Comparison of ENCODE assay signal across 8 mouse cellular contexts in the genomic region with DNA sequence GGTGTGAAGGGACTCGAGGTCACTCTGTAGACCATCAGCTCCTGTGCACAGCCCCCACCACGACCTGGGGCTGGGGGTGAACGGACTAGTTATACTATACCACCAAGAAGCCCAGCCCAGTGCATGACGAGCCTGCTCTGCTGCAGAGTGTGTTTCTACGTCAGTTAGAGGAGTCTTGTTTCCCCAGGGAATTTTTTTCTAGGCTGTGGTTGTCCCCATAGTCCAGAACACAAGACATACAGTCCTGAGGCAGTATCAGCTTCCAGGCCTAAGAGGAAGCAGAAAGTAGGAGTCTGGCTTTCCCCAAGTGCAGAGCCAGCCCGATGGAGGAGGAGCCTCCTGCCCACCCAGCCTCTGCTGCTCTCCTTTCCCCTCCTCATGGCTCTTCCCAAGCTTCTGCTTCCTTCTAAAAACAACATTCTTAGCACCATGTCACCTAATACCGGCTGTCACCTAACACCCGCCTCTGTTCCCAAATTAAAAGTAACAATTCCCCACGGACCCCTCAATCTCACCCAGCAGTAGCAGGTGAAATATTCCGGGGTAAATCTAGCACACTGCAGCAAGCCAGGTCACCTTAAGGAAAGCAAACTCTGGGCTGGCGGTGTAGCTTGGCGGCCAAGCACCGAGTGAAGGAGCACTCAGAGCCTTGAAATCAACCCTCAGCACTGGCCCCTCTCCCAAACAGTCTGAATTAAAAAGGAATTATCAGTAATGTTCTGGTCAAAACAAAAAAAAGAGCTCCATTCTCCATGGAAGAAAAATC. TPM values are rescaled to one million over a fixed set of nuclear protein-coding genes. Genes with fewer than 3 reads are reported as not detected.
DNase-seq lines count a peak whose midpoint lies in the region; ATAC-seq and TF ChIP-seq lines count a peak whose summit lies in the region.

No protein-coding gene starts in this region.

- DNase-seq in kidney, adult 8-10 months, result no peak
- no peak for DNase-seq in layer of hippocampus, postnatal 36 days
- no peak for DNase-seq in spleen, adult 12 weeks (ENCODE audit: low spot score)
- no peak for DNase-seq in thymus, postnatal 10 days (ENCODE audit: low spot score in 2 of 2)

- ATAC-seq in kidney, embryonic 15.5 days (replicated peaks; ENCODE audit: low FRiP score), result peak; percentile 83
- ATAC-seq in embryonic facial prominence, embryonic 13.5 days (ENCODE audit: insufficient number of reproducible peaks, insufficient read depth, low FRiP score, low TSS enrichment, low read depth), result peak; percentile 63; the same call in 1 of the 2 replicates
- peak; percentile 79 for ATAC-seq in limb, embryonic 13.5 days (ENCODE audit: low FRiP score, low read depth)

- peak overlapping the region; percentile 83 for H3K27ac ChIP-seq in kidney, embryonic 15.5 days
- H3K27ac ChIP-seq in ES-Bruce4 (ENCODE audit: insufficient read depth, low read length), result no peak overlapping the region
- H3K27ac ChIP-seq in embryonic facial prominence, embryonic 13.5 days, result peak overlapping the region; percentile 22; the same call in 1 of the 2 replicates
- peak overlapping the region; percentile 22; the same call in 1 of the 2 replicates for H3K27ac ChIP-seq in limb, embryonic 13.5 days

- TF ChIP-seq EP300 in ES-Bruce4 (IDR thresholded peaks at IDR 0.05; ENCODE audit: insufficient read depth, low read depth, low read length), result no peak

- no peaks in the 10 kb centered on the region for H3K36me3 ChIP-seq in kidney, embryonic 15.5 days
- H3K36me3 ChIP-seq in ES-Bruce4 (ENCODE audit: control insufficient read depth, insufficient read depth, low read length, poor library complexity, severe bottlenecking), result no peaks in the 10 kb centered on the region
- no peaks in the 10 kb centered on the region for H3K36me3 ChIP-seq in embryonic facial prominence, embryonic 13.5 days
- no peaks in the 10 kb centered on the region for H3K36me3 ChIP-seq in limb, embryonic 13.5 days

- no peak for TF ChIP-seq CTCF in ES-Bruce4 (IDR thresholded peaks at IDR 0.05; ENCODE audit: low read depth, low read length)

- H3K27me3 ChIP-seq in kidney, embryonic 15.5 days, result no peaks in the 10 kb centered on the region
- H3K27me3 ChIP-seq in ES-Bruce4 (ENCODE audit: control insufficient read depth, insufficient read depth, low read length, poor library complexity, severe bottlenecking), result no peaks in the 10 kb centered on the region
- H3K27me3 ChIP-seq in embryonic facial prominence, embryonic 13.5 days, result no peaks in the 10 kb centered on the region
- H3K27me3 ChIP-seq in limb, embryonic 13.5 days, result no peaks in the 10 kb centered on the region

- no peak overlapping the region for H3K9ac ChIP-seq in kidney, embryonic 15.5 days
- 0 out of 2 replicates have a peak overlapping the region, but pooled peaks have one; percentile 32 for H3K9ac ChIP-seq in ES-Bruce4 (ENCODE audit: low read depth, poor library complexity, severe bottlenecking)
- H3K9ac ChIP-seq in embryonic facial prominence, embryonic 13.5 days, result no peak overlapping the region; the same call in 1 of the 2 replicates
- H3K9ac ChIP-seq in limb, embryonic 13.5 days, result no peak overlapping the region

- no peak for TF ChIP-seq POLR2A in ES-Bruce4 (IDR thresholded peaks at IDR 0.05; ENCODE audit: insufficient read depth, low read length)

- WGBS in kidney, embryonic 15.5 days, result 6% methylated on average over 13 of the region's 13 CpGs
- 11% methylated on average over 13 of the region's 13 CpGs for WGBS in embryonic facial prominence, embryonic 13.5 days
- WGBS in limb, embryonic 13.5 days, result 13% methylated on average over 13 of the region's 13 CpGs

- peaks cover 36% of the 10 kb centered on the region for H3K4me1 ChIP-seq in kidney, embryonic 15.5 days
- peaks cover 6% of the 10 kb centered on the region for H3K4me1 ChIP-seq in ES-Bruce4 (ENCODE audit: control insufficient read depth, insufficient read depth, low read length)
- peaks cover 15% of the 10 kb centered on the region for H3K4me1 ChIP-seq in embryonic facial prominence, embryonic 13.5 days
- peaks cover 29% of the 10 kb centered on the region for H3K4me1 ChIP-seq in limb, embryonic 13.5 days

- H3K9me3 ChIP-seq in kidney, embryonic 15.5 days (replicated peaks), result no peaks in the 10 kb centered on the region
- no peaks in the 10 kb centered on the region for H3K9me3 ChIP-seq in ES-Bruce4 (replicated peaks; ENCODE audit: control insufficient read depth, insufficient read depth, low read length, poor library complexity, severe bottlenecking)
- no peaks in the 10 kb centered on the region for H3K9me3 ChIP-seq in embryonic facial prominence, embryonic 13.5 days
- no peaks in the 10 kb centered on the region for H3K9me3 ChIP-seq in limb, embryonic 13.5 days

- H3K4me3 ChIP-seq in kidney, embryonic 15.5 days (replicated peaks), result no peak overlapping the region
- H3K4me3 ChIP-seq in ES-Bruce4 (ENCODE audit: low read depth, low read length), result no peak overlapping the region
- no peak overlapping the region for H3K4me3 ChIP-seq in embryonic facial prominence, embryonic 13.5 days
- no peak overlapping the region for H3K4me3 ChIP-seq in limb, embryonic 13.5 days

- peak overlapping the region; percentile 36 for H3K4me2 ChIP-seq in kidney, embryonic 15.5 days
- peak overlapping the region; percentile 32 for H3K4me2 ChIP-seq in embryonic facial prominence, embryonic 13.5 days
- H3K4me2 ChIP-seq in limb, embryonic 13.5 days (replicated peaks), result peak overlapping the region; percentile 28

RNA-seq across cellular contexts. Expression of a gene that starts 45.5 kb away (rescaled TPM):
- 36.0 and 39.9 TPM in 2 replicates for polyA plus RNA-seq in kidney, embryonic 15.5 days (2015; fragmentation: Nextera tagmentation; extraction: Ambion mirVana)
- 114 and 119 TPM in 2 replicates for polyA plus RNA-seq in ES-Bruce4 (2011; ENCODE audit: insufficient read depth, insufficient read length, low read depth, missing spikeins)
- 20.2 and 21.2 TPM in 2 replicates for polyA plus RNA-seq in embryonic facial prominence, embryonic 13.5 days (2015; fragmentation: Nextera tagmentation; extraction: Ambion mirVana)
- 21.8 and 22.2 TPM in 2 replicates for polyA plus RNA-seq in limb, embryonic 13.5 days (2015; fragmentation: Nextera tagmentation; extraction: Ambion mirVana)
- total RNA-seq in layer of hippocampus, postnatal 36 days (2021), result 10 to 100 TPM; 30.6 to 33.9 TPM
